Mouse (Mus musculus) gonadal fat pad, adult 2 months (tissue): ENCODE measurements around the gene Mms19. TPM values are rescaled to one million over a fixed set of nuclear protein-coding genes. Genes with fewer than 3 reads are reported as not detected.

Experiments
- DNase-seq: peaks from one replicate; pipeline ENCODE4 v3.0.0-alpha.2; 2012; ENCODE audit warnings: low read depth
- polyA plus RNA-seq: library from polyadenylated mRNA; depleted of rRNA; stranded (reverse); fragments of >200 nt; gene quantifications from 2 replicates; pipeline ENCODE4 v1.2.3, GENCODE M21; 2012; rRNA removed

Gene Mms19
- polyA plus RNA-seq, 1 experiment, result 73.4 TPM

- DNase-seq, result no peak
These were observed 80.4 kb downstream of the Mms19 start for GRCm38 (mm10) chr19:41900495-41901090.

DNA sequence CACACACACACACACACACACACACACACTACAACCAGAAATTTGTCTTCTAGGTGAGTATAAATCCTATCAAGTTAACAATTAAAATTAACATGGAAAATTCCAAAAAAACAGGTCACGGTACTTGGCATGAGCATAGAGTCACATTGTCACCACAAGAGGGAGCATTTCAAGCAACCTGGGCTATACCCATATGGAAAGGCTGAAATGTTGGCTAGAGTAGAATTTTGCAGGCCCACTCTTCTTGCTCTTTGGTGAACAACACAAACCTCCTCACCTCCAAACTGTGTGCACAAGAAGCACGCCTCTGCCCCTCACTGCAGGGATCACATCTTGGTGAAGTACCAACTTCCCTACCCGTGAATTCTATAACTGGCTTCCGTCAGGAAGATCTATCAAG lies 82.1 kb downstream of the Mms19 start:
- no peak for DNase-seq

GRCm38 (mm10) chr19:41896319-41896711 lies 84.6 kb downstream of the Mms19 start:
- DNase-seq, result no peak

DNA sequence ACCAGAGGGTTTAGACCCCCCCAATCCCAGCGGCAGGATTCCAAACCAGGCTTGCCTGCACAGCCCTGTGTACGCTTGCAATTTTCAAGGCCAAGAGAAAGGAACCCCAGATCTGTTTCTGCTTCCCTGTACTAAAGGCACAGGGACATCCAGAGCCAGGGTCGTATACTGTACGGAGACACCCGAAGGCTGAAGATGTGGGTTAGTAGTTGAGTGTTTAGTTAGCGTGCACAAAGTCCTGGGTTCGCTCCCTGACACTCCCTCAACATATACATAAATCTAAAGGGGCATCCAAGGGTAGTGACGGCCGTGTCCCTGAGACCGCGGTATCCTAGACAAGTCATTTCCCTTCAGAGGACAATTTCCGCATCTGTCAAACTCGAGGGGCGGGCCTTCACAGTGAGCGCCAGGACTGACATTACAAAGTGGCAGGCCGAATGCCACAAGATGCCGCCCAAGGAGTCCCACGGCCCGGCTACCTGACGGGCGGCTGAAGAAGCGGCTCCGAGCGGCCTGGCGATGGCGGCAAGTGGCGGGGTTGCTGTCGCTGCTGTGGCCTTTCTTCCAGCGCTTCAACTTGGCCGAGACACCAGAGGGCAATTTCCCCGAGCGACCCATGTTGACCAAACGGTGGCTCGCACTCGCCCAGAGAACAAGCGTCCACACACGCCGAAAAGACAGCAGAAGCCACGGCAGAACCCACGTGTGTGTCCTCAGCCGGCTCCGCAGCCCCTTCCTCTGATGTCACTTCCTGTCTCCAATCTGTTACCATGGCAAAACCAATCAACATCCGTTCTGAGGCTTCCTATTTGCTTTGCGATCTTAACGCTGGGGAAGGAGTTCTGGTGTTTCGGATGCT lies 85.3 kb downstream of the Mms19 start, which contains the start of gene Rrp12:
Rrp12 (minus strand) TSS at position 714 of the 859 bp plus-strand sequence.
- no peak for DNase-seq

DNA sequence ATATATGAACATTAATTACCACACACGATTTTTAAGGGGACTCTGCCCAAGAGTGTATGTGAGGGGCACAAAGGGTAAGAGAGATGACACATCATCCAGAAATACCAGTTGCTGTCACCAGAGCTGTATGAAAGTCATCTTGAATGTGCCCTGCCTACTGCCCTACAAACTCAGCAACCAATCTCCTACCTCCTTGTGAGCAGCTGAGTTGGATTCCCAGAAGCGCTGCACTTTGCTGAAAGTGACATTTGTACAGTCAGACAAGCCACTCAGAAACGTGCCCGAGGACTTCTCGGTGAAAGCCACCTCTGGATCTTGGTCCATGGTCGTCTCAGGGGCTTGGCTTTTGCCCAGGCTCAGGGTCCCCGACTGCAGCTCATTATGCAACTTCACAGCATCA lies 86.0 kb downstream of the Mms19 start:
- no peak for DNase-seq

Other genes with a start within 250 kb of the Mms19 start
- gene Slit1, start 237.5 kb downstream of the Mms19 start, polyA plus RNA-seq, result 7.1 and 9.3 TPM in 2 replicates
- gene Arhgap19, start 179.1 kb downstream of the Mms19 start, polyA plus RNA-seq, result 3.0 and 3.8 TPM in 2 replicates
- 1.6 and 2.5 TPM in 2 replicates for gene Frat1, start 151.2 kb downstream of the Mms19 start, polyA plus RNA-seq
- 1.4 and 1.5 TPM in 2 replicates for gene Frat2, start 133.0 kb downstream of the Mms19 start, polyA plus RNA-seq
- 6.0 and 6.9 TPM in 2 replicates for gene Rrp12, start 85.0 kb downstream of the Mms19 start, polyA plus RNA-seq
- 236 and 243 TPM in 2 replicates for gene Pgam1, start 69.2 kb downstream of the Mms19 start, polyA plus RNA-seq
- gene Exosc1, start 47.7 kb downstream of the Mms19 start, polyA plus RNA-seq, result 14.6 and 15.7 TPM in 2 replicates
- 76.1 and 85.0 TPM in 2 replicates for gene Zdhhc16, start 47.7 kb downstream of the Mms19 start, polyA plus RNA-seq
- gene Ubtd1, start 606 bp upstream of the Mms19 start, polyA plus RNA-seq, result 30.5 and 40.2 TPM in 2 replicates
- 0.16 TPM in 1 of 2 replicates, not detected in the other for gene Ankrd2, start 54.8 kb upstream of the Mms19 start, polyA plus RNA-seq
- gene Hoga1, start 64.5 kb upstream of the Mms19 start, polyA plus RNA-seq, result 13.7 and 14.3 TPM in 2 replicates
- gene 4933411K16Rik, start 71.1 kb upstream of the Mms19 start, polyA plus RNA-seq, result 14.3 and 20.8 TPM in 2 replicates
- 20.2 and 22.4 TPM in 2 replicates for gene Morn4, start 105.2 kb upstream of the Mms19 start, polyA plus RNA-seq
- gene Pi4k2a, start 109.3 kb upstream of the Mms19 start, polyA plus RNA-seq, result 33.5 and 40.1 TPM in 2 replicates
- 27.9 and 30.4 TPM in 2 replicates for gene Avpi1, start 147.9 kb upstream of the Mms19 start, polyA plus RNA-seq
- gene Marveld1, start 166.2 kb upstream of the Mms19 start, polyA plus RNA-seq, result 58.9 and 67.2 TPM in 2 replicates
- 49.5 and 61.8 TPM in 2 replicates for gene Zfyve27, start 182.8 kb upstream of the Mms19 start, polyA plus RNA-seq
- 10.8 and 92.7 TPM in 2 replicates for gene Sfrp5, start 221.1 kb upstream of the Mms19 start, polyA plus RNA-seq